Mouse (Mus musculus) kidney, adult 2 months (tissue): ENCODE data around the gene Oit3.

Experiments
- CTCF ChIP-seq: fragments of 200-500 bp; conservative IDR thresholded peaks from 2 replicates; pipeline ENCODE4 v1.5.1; 2011; ENCODE audit warnings: low read depth, mild to moderate bottlenecking, control low read depth, low read length, moderate library complexity, mixed read lengths; ENCODE audit not compliant: insufficient read depth, insufficient read length
- POLR2A ChIP-seq: fragments of 200-500 bp; IDR thresholded peaks from one replicate; pipeline ENCODE4 v1.6.1; 2011; ENCODE audit warnings: low read depth, low read length, control low read depth

DNA sequence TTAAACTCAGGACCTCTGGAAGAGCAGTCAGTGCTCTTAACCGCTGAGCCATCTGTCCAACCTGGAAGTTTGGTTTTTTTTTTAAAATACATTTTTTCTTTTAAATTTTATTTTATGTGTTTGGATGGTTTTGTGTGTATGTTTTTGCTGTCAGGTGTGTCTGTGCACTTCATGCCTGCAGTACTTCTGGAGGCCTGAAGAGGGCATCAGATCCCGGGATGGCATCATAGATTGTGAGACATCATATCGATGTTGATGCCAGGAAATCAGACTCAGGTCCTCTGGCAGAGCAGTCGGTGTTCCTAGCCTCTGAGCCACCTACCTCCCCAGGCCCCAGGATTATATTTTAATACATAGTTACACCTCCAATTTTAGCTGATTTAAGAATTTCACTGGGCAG, 27.9 kb downstream of the Oit3 start:
- TF ChIP-seq CTCF (no peak; the same call in 1 of the 2 replicates), POLR2A (no peak)
